Mouse (Mus musculus) lung, adult 2 months (tissue): ENCODE results near the gene Rbmxl1. TPM values are rescaled to one million over a fixed set of nuclear protein-coding genes. Genes with fewer than 3 reads are reported as not detected.

ENCODE experiments used
- DNase-seq: peaks from one replicate; pipeline ENCODE4 v3.0.0; 2022
- H3K4me1 ChIP-seq: fragments of 200-500 bp; 2 replicates; pipeline ENCODE4 v1.6.1; 2011; ENCODE audit warnings: low read length; ENCODE audit not compliant: control insufficient read depth, insufficient read depth
- H3K4me3 ChIP-seq: fragments of 200-500 bp; replicated peaks from 2 replicates; pipeline ENCODE3; 2011; ENCODE audit warnings: low read depth, mild to moderate bottlenecking, control low read depth, low read length; ENCODE audit errors: extremely low read depth
- CTCF ChIP-seq: fragments of 200-500 bp; IDR thresholded peaks from 2 replicates; pipeline ENCODE4 v1.5.1; 2011; ENCODE audit warnings: mild to moderate bottlenecking, low read length, control low read depth; ENCODE audit not compliant: insufficient read depth
- POLR2A ChIP-seq: fragments of 200-500 bp; IDR thresholded peaks from 2 replicates; pipeline ENCODE4 v1.6.1; 2011; ENCODE audit warnings: low read depth, mild to moderate bottlenecking, control low read depth, low read length, borderline replicate concordance; ENCODE audit errors: extremely low read depth
- WGBS: fragments of 180-500 bp; shearing (Covaris S2); methylation state at CpG from one replicate; pipeline ENCODE4 v1.1.7; 2018; 5-methylcytosine and 5-hydroxymethylcytosine counted together
- polyA plus RNA-seq: library from polyadenylated mRNA; depleted of rRNA; stranded (reverse); fragments of >200 nt; gene quantifications from 2 replicates; pipeline ENCODE4 v1.2.3, GENCODE M21; 2012

Gene Rbmxl1
- polyA plus RNA-seq, 1 experiment, result 22.5 TPM

GRCm38 (mm10) chr8:78537795-78538194 is 29.1 kb upstream of the Rbmxl1 start:
- DNase-seq, result no peak
- 90% methylated on average over 3 of the region's 3 CpGs for WGBS
- TF ChIP-seq CTCF, result no peak

GRCm38 (mm10) chr8:78536716-78537115 is 28.0 kb upstream of the Rbmxl1 start:
- WGBS, result 86% methylated on average over 5 of the region's 5 CpGs
- DNase-seq, result no peak
- Histone ChIP-seq H3K4me1 (no peaks in the 10 kb centered on the region), H3K4me3 (no peak overlapping the region)
- TF ChIP-seq POLR2A, result no peak
- TF ChIP-seq CTCF, result no peak

More at GRCm38 (mm10) chr8:78537795-78538194, 29.1 kb upstream of the Rbmxl1 start:
- H3K4me3 ChIP-seq, result no peak overlapping the region
- no peaks in the 10 kb centered on the region for H3K4me1 ChIP-seq

GRCm38 (mm10) chr8:78533981-78534380 is 25.3 kb upstream of the Rbmxl1 start:
- WGBS, result 84% methylated on average over 6 of the region's 6 CpGs
- Histone ChIP-seq H3K4me3 (no peak overlapping the region), H3K4me1 (no peaks in the 10 kb centered on the region)
- no peak for TF ChIP-seq CTCF
- no peak for TF ChIP-seq POLR2A
- DNase-seq, result no peak

GRCm38 (mm10) chr8:78515132-78515531 is 6.4 kb upstream of the Rbmxl1 start:
- H3K4me1 ChIP-seq, result peaks cover 4% of the 10 kb centered on the region; the same call in 1 of the 2 replicates
- WGBS, result 87% methylated on average over 3 of the region's 3 CpGs
- H3K4me3 ChIP-seq, result no peak overlapping the region
- TF ChIP-seq POLR2A (no peak), CTCF (no peak)
- DNase-seq, result no peak

GRCm38 (mm10) chr8:78514706-78515105 is 6.0 kb upstream of the Rbmxl1 start:
- Histone ChIP-seq H3K4me1 (peaks cover 4% of the 10 kb centered on the region; the same call in 1 of the 2 replicates), H3K4me3 (no peak overlapping the region)
- WGBS, result 97% methylated on average over 1 of the region's 1 CpGs
- no peak for DNase-seq
- TF ChIP-seq CTCF, result no peak
- TF ChIP-seq POLR2A, result no peak

GRCm38 (mm10) chr8:78513106-78513505 is 4.4 kb upstream of the Rbmxl1 start:
- WGBS, result 97% methylated on average over 4 of the region's 4 CpGs
- H3K4me1 ChIP-seq, result peaks cover 4% of the 10 kb centered on the region; the same call in 1 of the 2 replicates
- TF ChIP-seq POLR2A, result no peak
- TF ChIP-seq CTCF, result no peak
- DNase-seq, result no peak
- H3K4me3 ChIP-seq, result no peak overlapping the region

GRCm38 (mm10) chr8:78510926-78511325 is 2.2 kb upstream of the Rbmxl1 start:
- no peak for DNase-seq
- 67% methylated on average over 3 of the region's 3 CpGs for WGBS
- TF ChIP-seq CTCF (no peak), POLR2A (no peak)
- Histone ChIP-seq H3K4me1 (peaks cover 9% of the 10 kb centered on the region; the same call in 1 of the 2 replicates), H3K4me3 (no peak overlapping the region)

- peak; percentile 12 for DNase-seq
- no peak for TF ChIP-seq POLR2A
- no peak for TF ChIP-seq CTCF
- WGBS, result under 1% methylated on average over 11 of the region's 11 CpGs
- Histone ChIP-seq H3K4me3 (peak overlapping the region; percentile 88), H3K4me1 (peaks cover 9% of the 10 kb centered on the region; the same call in 1 of the 2 replicates)
Measured at GRCm38 (mm10) chr8:78510094-78510493, 1.4 kb upstream of the Rbmxl1 start.

- under 1% methylated on average over 51 of the region's 51 CpGs for WGBS
- no peak for TF ChIP-seq CTCF
- TF ChIP-seq POLR2A, result no peak
- peaks cover 9% of the 10 kb centered on the region; the same call in 1 of the 2 replicates for H3K4me1 ChIP-seq
- peak; percentile 80 for DNase-seq
- peak within 1 kb of the TSS; percentile 88 for H3K4me3 ChIP-seq
Measured at GRCm38 (mm10) chr8:78509273-78510031, 754 bp upstream of the Rbmxl1 start, which contains the start of gene Slc10a7. Gene Slc10a7, plus strand, starts transcription at chr8:78509346.
